Mouse (Mus musculus) liver, adult 2 months (tissue): ENCODE measurements around the gene Hoxa3.

ENCODE experiments used
- CTCF ChIP-seq: fragments of 200-500 bp; IDR thresholded peaks from 2 replicates; pipeline ENCODE4 v1.5.1; 2011; ENCODE audit warnings: low read depth, low read length, control low read depth
- POLR2A ChIP-seq: fragments of 200-500 bp; IDR thresholded peaks from 2 replicates; pipeline ENCODE4 v1.6.1; 2011; ENCODE audit warnings: low read length, control low read depth; ENCODE audit not compliant: insufficient read depth; ENCODE audit errors: extremely low read depth

DNA sequence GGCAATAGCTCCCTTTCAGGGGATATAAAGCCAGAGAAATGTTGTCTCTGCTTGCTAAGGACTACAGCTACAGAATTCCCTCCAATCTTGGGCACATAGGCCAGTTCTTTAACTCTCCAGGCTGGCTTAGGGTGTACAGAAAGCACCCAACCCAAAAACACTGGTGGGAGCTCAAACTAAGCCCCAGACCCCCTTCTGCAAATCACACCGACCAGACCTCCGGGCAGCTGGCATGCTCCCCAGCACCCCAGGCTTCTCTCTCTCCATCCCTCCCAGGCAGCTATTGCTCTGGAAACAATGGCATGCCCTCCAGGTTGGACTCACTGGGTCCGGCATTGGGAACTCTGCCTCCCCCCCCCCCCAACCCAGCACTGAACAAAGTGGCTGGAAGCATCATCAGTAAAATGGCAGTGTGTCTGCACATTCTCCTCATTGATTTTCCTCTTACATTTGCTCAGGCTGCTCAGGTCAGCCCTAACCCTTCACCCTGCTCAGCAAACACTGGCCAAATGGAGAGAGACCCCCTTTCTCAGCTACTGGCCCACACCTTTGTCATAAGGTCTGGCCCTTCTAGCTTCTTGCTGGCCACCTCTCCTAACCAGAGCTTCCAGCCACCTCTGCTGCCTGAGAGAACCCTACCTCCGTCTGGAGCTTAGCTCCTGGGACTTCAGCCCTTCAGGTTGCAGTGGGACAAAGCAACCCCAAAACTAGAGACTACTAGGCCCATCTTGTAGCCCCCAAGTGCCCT is 34.0 kb downstream of the Hoxa3 start:
- TF ChIP-seq POLR2A (no peak), CTCF (no peak)
